Mouse (Mus musculus) neural tube, embryonic 11.5 days (tissue): ENCODE results near the gene Wipf1. TPM values are rescaled to one million over a fixed set of nuclear protein-coding genes. Genes with fewer than 3 reads are reported as not detected.

Experiments
- ATAC-seq: fragments of 200-750 bp; cut with Nextera tagmentation; 2 replicates; pipeline ENCODE4 v1.8.0; 2017; ENCODE audit warnings: moderate number of reproducible peaks, mild to moderate bottlenecking, moderate TSS enrichment, moderate library complexity; ENCODE audit not compliant: insufficient read depth, low FRiP score, low TSS enrichment
- DNase-seq: peaks from one replicate; pipeline ENCODE4 v3.0.0-alpha.2; 2015; ENCODE audit warnings: low spot score
- H3K27ac ChIP-seq: fragments of 300-500 bp; sonication (generic); 2 replicates; pipeline ENCODE4 v1.5.1; 2014; ENCODE audit warnings: low read depth, mild to moderate bottlenecking, low read length
- H3K27me3 ChIP-seq: fragments of 300-500 bp; sonication (generic); 2 replicates; pipeline ENCODE4 v1.6.1; 2014; ENCODE audit warnings: mild to moderate bottlenecking, low read length, mixed read lengths; ENCODE audit not compliant: control insufficient read depth, insufficient read depth
- H3K36me3 ChIP-seq: fragments of 300-500 bp; sonication (generic); 2 replicates; pipeline ENCODE4 v1.6.1; 2014; ENCODE audit warnings: mild to moderate bottlenecking, low read length, moderate library complexity, mixed read lengths; ENCODE audit not compliant: control insufficient read depth, insufficient read depth
- H3K4me1 ChIP-seq: fragments of 300-500 bp; sonication (generic); 2 replicates; pipeline ENCODE4 v1.6.1; 2014; ENCODE audit warnings: low read length, mixed read lengths; ENCODE audit not compliant: control insufficient read depth, insufficient read depth
- H3K4me2 ChIP-seq: fragments of 300-500 bp; sonication (generic); 2 replicates; pipeline ENCODE4 v1.6.1; 2014; ENCODE audit warnings: low read depth, mild to moderate bottlenecking, moderate library complexity
- H3K4me3 ChIP-seq: fragments of 300-500 bp; sonication (generic); 2 replicates; pipeline ENCODE4 v1.5.1; 2014; ENCODE audit warnings: low read depth, low read length
- H3K9ac ChIP-seq: fragments of 300-500 bp; sonication (generic); 2 replicates; pipeline ENCODE4 v1.6.1; 2014; ENCODE audit warnings: mild to moderate bottlenecking, low read length
- H3K9me3 ChIP-seq: fragments of 300-500 bp; sonication (generic); 2 replicates; pipeline ENCODE4 v1.6.1; 2016; ENCODE audit warnings: low read length; ENCODE audit not compliant: control insufficient read depth
- WGBS: fragments of 180-500 bp; shearing (Covaris S2); extraction: QIAGEN DNeasy Blood & Tissue Kit; methylation state at CpG from one replicate; pipeline ENCODE4 v1.1.7; 2014; 5-methylcytosine and 5-hydroxymethylcytosine counted together
- polyA plus RNA-seq: library from polyadenylated mRNA; unstranded; fragments of >200 nt; fragmentation: Nextera tagmentation; extraction: Ambion mirVana; gene quantifications from 2 replicates; pipeline ENCODE4 v1.2.1, GENCODE M21; 2014

Gene Wipf1
- polyA plus RNA-seq, 1 experiment from 2014 or later = 9.0 TPM

DNA sequence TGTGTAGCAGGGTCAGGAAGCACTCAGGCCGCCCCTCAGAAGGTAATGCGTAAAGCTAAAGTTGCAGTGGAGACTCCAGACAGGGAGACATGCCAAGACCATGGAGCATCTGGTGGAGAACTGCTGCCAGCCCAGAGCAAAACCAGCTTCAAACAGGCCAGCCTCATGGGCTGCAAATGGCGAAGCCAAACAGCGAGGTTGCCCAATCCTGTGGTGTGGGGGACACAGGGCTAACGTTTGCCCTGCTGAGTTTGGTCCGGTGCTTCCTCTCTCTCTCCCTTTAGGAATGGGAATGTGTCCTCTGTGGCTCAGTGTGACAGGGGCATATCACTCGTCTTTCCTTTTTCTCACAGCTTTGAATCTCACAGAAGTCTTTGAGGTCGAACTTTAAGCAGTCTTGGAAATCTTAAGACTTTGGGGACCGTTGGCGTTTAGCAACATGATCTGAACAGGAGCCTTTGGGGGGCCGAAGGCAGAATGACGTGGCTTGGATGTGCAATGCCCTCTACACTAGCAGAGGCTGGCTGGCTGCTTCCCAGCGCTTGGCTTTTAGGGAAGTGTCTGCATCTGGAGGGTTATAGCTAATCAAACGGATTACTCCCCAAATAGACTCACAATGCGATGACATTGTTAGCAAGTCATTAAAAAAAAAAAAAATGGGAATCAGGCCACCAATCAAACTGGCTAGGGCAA is 6.7 kb upstream of the Wipf1 start:
- Histone ChIP-seq H3K27me3 (no peaks in the 10 kb centered on the region), H3K36me3 (no peaks in the 10 kb centered on the region), H3K9me3 (no peaks in the 10 kb centered on the region), H3K4me1 (peaks cover 3% of the 10 kb centered on the region; the same call in 1 of the 2 replicates), H3K4me2 (no peak overlapping the region), H3K9ac (no peak overlapping the region), H3K27ac (no peak overlapping the region), H3K4me3 (no peak overlapping the region)
- ATAC-seq = no peak
- DNase-seq = no peak
- WGBS = 80% methylated on average over 15 of the region's 15 CpGs

DNA sequence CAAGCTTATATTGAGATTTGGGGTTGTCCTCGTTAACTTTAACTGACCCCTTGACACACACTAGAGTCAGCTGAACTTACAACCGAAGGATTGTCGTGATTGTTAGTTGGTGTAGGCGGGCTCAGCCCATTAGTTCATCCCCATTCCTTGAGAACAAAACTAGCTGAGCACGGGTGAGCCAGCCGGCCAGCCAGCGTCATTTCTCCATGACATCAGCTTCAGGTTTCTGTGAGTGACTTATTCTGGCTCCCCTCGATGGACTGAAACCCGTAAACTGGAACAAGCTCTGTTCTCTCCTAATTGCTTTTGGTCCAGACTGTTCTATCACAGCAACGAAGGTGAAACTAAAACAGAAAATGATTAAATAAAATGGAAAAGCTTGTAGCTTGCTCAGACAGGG is 5.2 kb upstream of the Wipf1 start:
- no peak overlapping the region for H3K27ac ChIP-seq
- no peak overlapping the region for H3K9ac ChIP-seq
- H3K9me3 ChIP-seq = no peaks in the 10 kb centered on the region
- DNase-seq (no peak), ATAC-seq (no peak)
- no peak overlapping the region for H3K4me3 ChIP-seq
- WGBS = 81% methylated on average over 10 of the region's 10 CpGs
- H3K4me1 ChIP-seq = no peaks in the 10 kb centered on the region
- no peaks in the 10 kb centered on the region for H3K36me3 ChIP-seq
- H3K4me2 ChIP-seq = no peak overlapping the region
- H3K27me3 ChIP-seq = no peaks in the 10 kb centered on the region

DNA sequence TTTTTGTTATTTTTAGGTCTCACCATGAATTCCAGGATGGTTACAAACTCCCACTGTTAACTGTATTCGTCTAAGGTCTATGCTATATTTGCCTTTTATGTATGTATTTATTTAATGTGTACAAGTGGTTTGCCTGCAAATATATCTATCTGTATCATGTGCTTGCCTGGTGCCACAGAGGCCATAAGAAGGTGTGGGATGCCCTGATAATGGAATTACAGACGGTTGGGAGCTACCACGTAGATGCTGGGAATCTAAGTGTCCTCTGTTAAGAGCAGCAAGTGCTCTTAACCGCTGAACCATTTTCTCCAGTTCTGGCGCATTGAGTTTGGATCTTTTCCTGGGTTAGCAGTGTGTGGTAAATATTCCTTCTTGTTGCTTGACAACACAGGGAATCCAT is 953 bp upstream of the Wipf1 start:
- H3K4me1 ChIP-seq = no peaks in the 10 kb centered on the region
- no peaks in the 10 kb centered on the region for H3K36me3 ChIP-seq
- no peak for ATAC-seq
- H3K27ac ChIP-seq = no peak overlapping the region
- no peak overlapping the region for H3K4me3 ChIP-seq
- H3K9ac ChIP-seq = no peak overlapping the region
- no peaks in the 10 kb centered on the region for H3K9me3 ChIP-seq
- no peak for DNase-seq
- 78% methylated on average over 5 of the region's 5 CpGs for WGBS
- H3K4me2 ChIP-seq = no peak overlapping the region
- H3K27me3 ChIP-seq = no peaks in the 10 kb centered on the region

DNA sequence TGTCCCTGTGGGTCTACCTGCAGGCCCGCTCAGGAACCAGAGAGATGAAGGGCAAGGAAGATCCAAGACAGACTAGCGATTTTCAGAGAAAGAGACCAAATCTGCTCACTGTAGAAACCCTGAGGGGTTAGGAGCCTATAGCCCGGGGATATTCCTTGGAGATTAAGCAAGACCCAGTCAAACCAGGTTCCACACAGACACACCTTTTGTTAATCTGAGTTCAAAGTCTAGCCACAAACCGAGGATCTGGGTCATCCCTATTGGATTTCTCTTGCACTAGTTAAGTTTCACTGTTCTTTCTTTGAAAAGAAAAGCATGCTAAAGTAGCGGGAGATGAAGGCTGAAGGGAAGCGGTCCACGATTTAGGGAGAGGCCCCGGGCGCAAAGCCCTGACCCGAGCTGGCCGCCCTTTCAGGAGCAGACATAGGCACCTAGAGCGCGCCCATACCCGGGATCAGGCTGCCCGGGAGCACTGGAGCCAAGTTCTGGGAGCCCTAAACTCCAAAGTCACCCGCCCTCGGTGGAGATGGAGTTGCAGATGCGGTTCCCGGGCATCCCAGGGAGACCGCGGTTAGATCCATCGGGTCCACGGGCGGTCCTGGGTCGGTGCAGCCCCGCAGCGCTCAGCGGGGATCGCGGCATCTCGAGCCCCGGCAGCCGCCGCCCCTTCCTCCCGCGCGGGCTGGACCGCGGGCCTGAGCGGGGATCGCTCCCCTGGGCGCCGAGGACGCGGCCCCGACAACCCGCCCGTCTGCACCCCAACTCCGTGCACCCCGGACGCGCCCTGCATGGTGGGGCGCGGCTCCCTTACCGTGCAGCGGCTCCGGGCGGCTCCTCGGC is 798 bp downstream of the Wipf1 start:
- Histone ChIP-seq H3K9ac (peak overlapping the region; percentile 89), H3K27ac (peak overlapping the region; percentile 67), H3K4me2 (peak overlapping the region; percentile 90), H3K4me3 (peak overlapping the region; percentile 93), H3K4me1 (no peaks in the 10 kb centered on the region), H3K27me3 (no peaks in the 10 kb centered on the region), H3K9me3 (no peaks in the 10 kb centered on the region), H3K36me3 (no peaks in the 10 kb centered on the region)
- peak; percentile 65 for DNase-seq
- peak; percentile 66 for ATAC-seq
- WGBS = 3% methylated on average over 49 of the region's 59 CpGs

DNA sequence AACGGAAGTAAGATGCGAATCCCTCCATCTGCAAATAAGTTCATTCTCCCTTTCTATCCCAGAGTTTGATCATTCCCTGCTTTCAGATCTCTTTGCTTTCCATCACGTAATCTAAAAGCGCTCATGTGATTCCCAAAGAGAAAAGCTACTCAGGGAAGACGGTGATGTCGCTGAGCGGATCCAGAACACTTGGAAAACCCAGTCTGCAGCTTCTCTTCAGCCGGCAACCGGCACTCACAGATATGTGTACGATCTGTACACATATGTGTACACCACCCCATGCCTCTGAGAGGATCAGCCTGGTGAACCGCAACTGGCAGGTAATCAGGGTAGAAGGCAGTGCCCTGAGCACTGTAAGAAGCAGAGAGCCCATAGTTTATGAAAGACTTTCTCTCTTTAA is 1.6 kb downstream of the Wipf1 start:
- peak overlapping the region; percentile 90 for H3K4me2 ChIP-seq

DNA sequence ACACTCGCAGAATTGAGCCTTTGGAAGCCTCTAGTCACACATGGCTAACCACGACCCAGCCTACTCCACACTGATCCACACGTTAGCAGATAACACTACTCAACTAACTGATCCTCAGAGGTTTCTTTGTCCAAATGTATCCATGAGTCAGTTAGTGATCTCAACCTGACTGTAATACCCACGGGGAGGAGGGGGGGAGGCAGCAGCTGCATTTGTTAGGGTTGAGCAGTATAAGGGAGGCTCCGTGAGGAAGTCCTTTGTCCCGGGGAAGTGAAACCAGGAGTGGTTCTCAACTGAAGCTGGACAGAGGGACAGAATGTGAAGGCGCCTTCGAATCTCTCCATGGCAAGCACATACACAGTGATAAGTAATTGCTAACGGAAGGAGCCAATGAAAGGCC is 2.8 kb downstream of the Wipf1 start:
- WGBS = 77% methylated on average over 9 of the region's 9 CpGs
- no peak overlapping the region for H3K4me2 ChIP-seq
- peaks cover 6% of the 10 kb centered on the region; the same call in 1 of the 2 replicates for H3K4me1 ChIP-seq
- H3K27me3 ChIP-seq = no peaks in the 10 kb centered on the region
- DNase-seq (no peak), ATAC-seq (no peak)
- no peak overlapping the region for H3K9ac ChIP-seq
- H3K36me3 ChIP-seq = no peaks in the 10 kb centered on the region
- no peak overlapping the region for H3K4me3 ChIP-seq
- H3K9me3 ChIP-seq = no peaks in the 10 kb centered on the region
- no peak overlapping the region for H3K27ac ChIP-seq

More for the DNA sequence above, 1.6 kb downstream of the Wipf1 start:
- ATAC-seq = no peak
- Histone ChIP-seq H3K4me1 (no peaks in the 10 kb centered on the region), H3K27ac (no peak overlapping the region), H3K27me3 (no peaks in the 10 kb centered on the region), H3K9ac (no peak overlapping the region), H3K4me3 (peak overlapping the region; percentile 93; the same call in 1 of the 2 replicates), H3K36me3 (no peaks in the 10 kb centered on the region), H3K9me3 (no peaks in the 10 kb centered on the region)
- no peak for DNase-seq
- WGBS = 83% methylated on average over 11 of the region's 11 CpGs

DNA sequence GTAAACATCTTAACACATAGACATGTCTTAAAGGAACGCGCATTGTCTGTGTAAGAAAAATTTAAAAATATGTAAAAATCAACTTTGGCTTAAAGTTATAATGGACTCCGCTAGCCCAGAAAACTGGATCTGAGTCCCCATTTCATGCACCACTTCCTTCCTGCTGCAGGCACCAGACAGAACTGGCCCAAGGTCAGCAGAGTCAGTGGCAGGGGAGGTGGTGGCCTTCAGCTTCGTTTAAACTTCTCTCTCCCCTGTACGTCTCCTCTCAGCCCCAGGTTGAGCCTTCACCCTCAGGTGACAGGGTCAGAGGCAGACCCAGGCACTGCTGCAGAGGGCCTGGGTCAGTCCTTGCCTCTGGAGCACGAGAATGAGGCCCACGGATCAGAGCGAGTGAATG is 6.6 kb downstream of the Wipf1 start:
- ATAC-seq = no peak
- H3K4me1 ChIP-seq = peaks cover 6% of the 10 kb centered on the region; the same call in 1 of the 2 replicates
- H3K9me3 ChIP-seq = no peaks in the 10 kb centered on the region
- H3K9ac ChIP-seq = no peak overlapping the region
- H3K4me3 ChIP-seq = no peak overlapping the region
- no peak overlapping the region for H3K4me2 ChIP-seq
- H3K27me3 ChIP-seq = no peaks in the 10 kb centered on the region
- no peak overlapping the region for H3K27ac ChIP-seq
- H3K36me3 ChIP-seq = no peaks in the 10 kb centered on the region
- 78% methylated on average over 8 of the region's 8 CpGs for WGBS
- DNase-seq = no peak

DNA sequence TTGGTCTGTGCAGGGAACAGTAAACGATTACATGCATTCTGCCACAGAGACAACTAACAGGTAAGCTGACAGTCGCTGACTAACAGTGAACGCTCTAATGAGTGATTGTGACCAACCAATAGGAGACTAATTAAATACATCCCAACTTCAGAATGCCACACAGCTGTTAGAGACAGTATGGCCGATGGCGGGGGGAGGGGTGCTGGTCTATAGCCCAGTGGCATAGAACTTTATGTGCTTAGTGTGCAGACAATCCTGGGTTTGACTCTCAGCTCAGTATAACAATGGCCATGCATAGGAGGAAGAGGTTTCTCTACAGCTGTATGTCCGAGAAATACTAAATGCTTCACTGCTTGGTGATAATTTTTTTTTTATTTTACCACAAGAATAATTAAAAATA is 7.2 kb downstream of the Wipf1 start:
- Histone ChIP-seq H3K9ac (no peak overlapping the region), H3K27me3 (no peaks in the 10 kb centered on the region), H3K4me1 (peaks cover 6% of the 10 kb centered on the region; the same call in 1 of the 2 replicates), H3K4me3 (no peak overlapping the region), H3K4me2 (no peak overlapping the region), H3K9me3 (no peaks in the 10 kb centered on the region), H3K36me3 (no peaks in the 10 kb centered on the region), H3K27ac (no peak overlapping the region)
- ATAC-seq = no peak
- peak; percentile 22 for DNase-seq
- WGBS = 71% methylated on average over 6 of the region's 6 CpGs
